Mouse (Mus musculus) midbrain, embryonic 11.5 days (tissue): ENCODE data around the gene Emilin3. TPM values are rescaled to one million over a fixed set of nuclear protein-coding genes. Genes with fewer than 3 reads are reported as not detected.
A peak's percentile ranks its signal among the peaks of the same experiment; 100 is the strongest.

Experiments used
- ATAC-seq: fragments of 200-750 bp; cut with Nextera tagmentation; 2 replicates; pipeline ENCODE4 v1.8.0; 2017; ENCODE audit warnings: moderate TSS enrichment, moderate library complexity; ENCODE audit not compliant: low FRiP score
- DNase-seq: peaks from one replicate; pipeline ENCODE4 v3.0.0; 2015; ENCODE audit warnings: low spot score; ENCODE audit errors: missing footprints
- H3K27ac ChIP-seq: fragments of 300-500 bp; sonication (generic); 2 replicates; pipeline ENCODE4 v1.5.1; 2014; ENCODE audit warnings: low read depth, low read length
- H3K27me3 ChIP-seq: fragments of 300-500 bp; sonication (generic); 2 replicates; pipeline ENCODE4 v1.6.1; 2014; ENCODE audit warnings: mild to moderate bottlenecking, low read length, moderate library complexity, mixed read lengths; ENCODE audit not compliant: control insufficient read depth, insufficient read depth
- H3K36me3 ChIP-seq: fragments of 300-500 bp; sonication (generic); 2 replicates; pipeline ENCODE4 v1.6.1; 2014; ENCODE audit warnings: mild to moderate bottlenecking, low read length, moderate library complexity, mixed read lengths; ENCODE audit not compliant: control insufficient read depth, insufficient read depth
- H3K4me1 ChIP-seq: fragments of 300-500 bp; sonication (generic); 2 replicates; pipeline ENCODE4 v1.6.1; 2014; ENCODE audit warnings: low read length; ENCODE audit not compliant: control insufficient read depth, insufficient read depth
- H3K4me2 ChIP-seq: fragments of 300-500 bp; sonication (generic); 2 replicates; pipeline ENCODE4 v1.6.1; 2014; ENCODE audit warnings: mild to moderate bottlenecking, moderate library complexity
- H3K4me3 ChIP-seq: fragments of 300-500 bp; sonication (generic); 2 replicates; pipeline ENCODE4 v1.5.1; 2014; ENCODE audit warnings: low read depth, low read length
- H3K9ac ChIP-seq: fragments of 300-500 bp; sonication (generic); 2 replicates; pipeline ENCODE4 v1.6.1; 2014; ENCODE audit warnings: low read length
- H3K9me3 ChIP-seq: fragments of 300-500 bp; sonication (generic); 2 replicates; pipeline ENCODE4 v1.6.1; 2016; ENCODE audit warnings: low read length; ENCODE audit not compliant: control insufficient read depth
- WGBS: fragments of 180-500 bp; shearing (Covaris S2); extraction: QIAGEN DNeasy Blood & Tissue Kit; methylation state at CpG from one replicate; pipeline ENCODE4 v1.1.7; 2014; 5-methylcytosine and 5-hydroxymethylcytosine counted together
- polyA plus RNA-seq: library from polyadenylated mRNA; unstranded; fragments of >200 nt; fragmentation: Nextera tagmentation; extraction: Ambion mirVana; gene quantifications from 2 replicates; pipeline ENCODE4 v1.2.1, GENCODE M21; 2014

Gene Emilin3
- polyA plus RNA-seq, 1 experiment from 2014 or later, result 2.9 TPM

DNA sequence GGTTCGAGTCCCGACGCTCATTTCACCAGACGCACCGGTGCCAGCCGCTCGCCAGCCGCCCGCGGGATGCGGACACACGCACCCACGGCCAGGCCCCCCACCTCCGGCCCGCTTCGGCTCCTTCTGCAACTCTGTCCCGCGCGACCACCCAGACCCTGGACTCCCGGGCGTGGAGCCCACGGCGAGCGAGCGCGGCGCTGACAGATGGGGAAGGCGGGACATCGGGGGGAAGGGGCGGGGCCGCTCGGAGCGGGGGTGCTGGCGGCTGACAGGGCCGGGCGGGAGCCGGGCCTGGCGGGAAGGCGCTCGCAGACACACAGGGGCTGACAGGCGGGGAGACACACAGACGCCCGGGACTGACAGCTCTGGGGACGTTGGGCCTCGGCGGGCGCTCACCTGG lies 39.7 kb downstream of the Emilin3 start:
- Histone ChIP-seq H3K9ac (peak overlapping the region; percentile 89), H3K9me3 (no peaks in the 10 kb centered on the region), H3K4me3 (peak overlapping the region; percentile 76), H3K36me3 (no peaks in the 10 kb centered on the region), H3K4me2 (peak overlapping the region; percentile 70), H3K27me3 (no peaks in the 10 kb centered on the region), H3K4me1 (peaks cover 6% of the 10 kb centered on the region; the same call in 1 of the 2 replicates), H3K27ac (peak overlapping the region; percentile 93)
- ATAC-seq (peak; percentile 90), DNase-seq (peak; percentile 93)
- under 1% methylated on average over 47 of the region's 47 CpGs for WGBS

DNA sequence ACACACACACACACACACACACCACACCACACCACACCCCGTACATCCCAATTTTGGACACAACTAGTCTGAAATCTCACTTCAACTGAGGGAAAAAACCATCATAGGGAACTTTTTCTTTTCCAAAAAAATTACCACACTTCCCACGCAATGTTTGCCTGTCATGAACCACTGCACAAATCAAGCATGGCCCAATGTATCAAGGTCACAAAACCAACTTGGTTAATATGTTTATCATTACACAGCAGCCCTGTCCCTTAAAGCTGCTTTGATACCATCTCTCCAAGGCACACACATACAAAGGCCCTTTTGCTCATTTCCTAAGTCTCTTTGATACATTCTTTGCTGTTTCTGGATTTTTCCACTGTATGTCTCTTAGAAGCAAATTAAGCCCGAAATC lies 40.8 kb downstream of the Emilin3 start:
- no peak overlapping the region for H3K4me3 ChIP-seq
- peaks cover 6% of the 10 kb centered on the region; the same call in 1 of the 2 replicates for H3K4me1 ChIP-seq
- H3K27me3 ChIP-seq, result no peaks in the 10 kb centered on the region
- no peaks in the 10 kb centered on the region for H3K36me3 ChIP-seq
- WGBS, result 94% methylated on average over 3 of the region's 3 CpGs
- no peaks in the 10 kb centered on the region for H3K9me3 ChIP-seq
- no peak overlapping the region for H3K4me2 ChIP-seq
- no peak overlapping the region for H3K27ac ChIP-seq
- H3K9ac ChIP-seq, result no peak overlapping the region
- ATAC-seq, result no peak
- no peak for DNase-seq

DNA sequence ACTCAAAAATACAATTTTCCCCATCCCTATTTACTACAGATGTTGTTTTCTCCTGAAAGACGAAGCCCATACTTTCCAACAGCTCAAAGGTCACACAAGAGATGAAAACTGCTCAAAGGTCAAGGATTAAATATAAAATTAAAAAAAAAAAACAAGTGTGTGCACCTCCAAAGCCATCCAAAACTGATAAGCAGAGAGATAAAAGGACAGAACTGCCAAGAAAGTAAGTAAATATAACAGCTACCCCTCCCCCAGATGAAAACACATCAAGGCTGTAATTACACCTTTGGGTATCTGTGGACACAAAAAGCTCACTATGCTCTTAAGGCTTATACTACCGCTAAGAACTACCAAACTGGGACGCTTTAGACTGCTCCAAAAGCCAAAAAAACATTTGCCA lies 42.7 kb downstream of the Emilin3 start:
- Histone ChIP-seq H3K9ac (no peak overlapping the region), H3K27ac (no peak overlapping the region), H3K4me2 (no peak overlapping the region), H3K36me3 (no peaks in the 10 kb centered on the region), H3K9me3 (no peaks in the 10 kb centered on the region), H3K4me1 (peaks cover 6% of the 10 kb centered on the region; the same call in 1 of the 2 replicates), H3K4me3 (no peak overlapping the region), H3K27me3 (no peaks in the 10 kb centered on the region)
- ATAC-seq (no peak), DNase-seq (no peak)
- WGBS, result 80% methylated on average over 3 of the region's 3 CpGs

DNA sequence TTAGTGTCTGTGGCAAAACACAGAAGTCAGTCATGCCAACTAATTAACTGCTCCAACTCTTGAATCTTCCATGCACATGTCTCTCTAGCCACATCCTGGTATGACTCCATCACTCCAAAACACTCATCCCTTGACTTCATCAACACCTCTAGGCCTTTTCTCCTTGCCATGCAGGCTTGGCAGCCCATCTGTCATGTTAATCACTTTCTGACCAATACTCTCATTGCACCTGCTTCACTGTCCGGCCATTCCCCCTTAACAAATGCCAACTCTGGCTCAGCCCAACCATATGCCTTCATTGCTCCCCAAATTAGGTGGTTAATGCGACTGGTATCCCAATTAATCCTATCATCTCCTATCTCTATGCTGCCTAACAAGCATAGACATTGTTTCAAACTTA lies 46.9 kb downstream of the Emilin3 start:
- Histone ChIP-seq H3K4me2 (no peak overlapping the region), H3K36me3 (no peaks in the 10 kb centered on the region), H3K9ac (no peak overlapping the region), H3K4me1 (no peaks in the 10 kb centered on the region), H3K9me3 (no peaks in the 10 kb centered on the region), H3K4me3 (no peak overlapping the region), H3K27ac (no peak overlapping the region), H3K27me3 (no peaks in the 10 kb centered on the region)
- no peak for ATAC-seq
- no peak for DNase-seq
- 78% methylated on average over 2 of the region's 2 CpGs for WGBS

DNA sequence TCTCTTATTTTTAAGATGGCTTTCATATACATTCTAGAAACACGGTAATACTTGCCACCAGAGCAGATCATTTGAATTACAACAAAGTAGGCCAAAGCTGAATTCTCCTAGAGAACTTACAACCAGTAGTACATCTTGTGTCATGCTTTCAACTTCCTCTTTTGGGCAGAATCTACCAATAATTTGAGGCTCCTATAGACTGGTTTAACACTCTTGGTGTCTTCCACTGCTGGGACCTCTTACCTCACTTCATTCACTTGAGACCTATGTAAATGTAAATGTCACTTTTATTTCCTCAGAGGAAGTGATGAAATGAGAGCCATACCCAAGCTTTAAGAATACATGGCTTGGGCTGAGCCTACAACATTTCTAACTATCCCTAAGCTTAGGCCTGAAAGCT lies 48.0 kb downstream of the Emilin3 start:
- 90% methylated on average over 1 of the region's 1 CpGs for WGBS
- H3K4me1 ChIP-seq, result no peaks in the 10 kb centered on the region

DNA sequence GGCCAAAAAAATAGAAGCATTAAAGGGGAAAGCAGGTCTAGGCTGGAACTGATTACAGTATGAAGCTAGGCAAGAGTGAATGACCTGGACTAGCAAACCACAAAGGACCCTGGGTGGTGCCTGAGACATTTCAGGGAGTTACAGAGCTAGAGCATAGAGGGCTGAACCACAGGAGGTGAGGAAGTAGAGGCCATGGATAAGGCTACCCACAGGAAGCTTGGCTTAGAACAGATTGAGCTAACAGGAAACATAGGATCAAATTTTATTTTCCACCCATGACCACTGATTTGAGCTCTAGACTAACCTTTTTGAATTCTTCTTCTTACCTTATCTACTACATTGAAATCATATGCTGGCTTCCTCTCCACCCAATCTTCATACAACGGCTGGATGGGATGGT lies 51.8 kb downstream of the Emilin3 start:
- 94% methylated on average over 1 of the region's 1 CpGs for WGBS
- ATAC-seq (no peak), DNase-seq (no peak)
- no peak overlapping the region for H3K4me2 ChIP-seq
- no peaks in the 10 kb centered on the region for H3K9me3 ChIP-seq
- no peaks in the 10 kb centered on the region for H3K4me1 ChIP-seq
- H3K4me3 ChIP-seq, result no peak overlapping the region
- no peaks in the 10 kb centered on the region for H3K36me3 ChIP-seq
- no peak overlapping the region for H3K9ac ChIP-seq
- H3K27ac ChIP-seq, result no peak overlapping the region
- no peaks in the 10 kb centered on the region for H3K27me3 ChIP-seq

More for the DNA sequence above, 48.0 kb downstream of the Emilin3 start:
- Histone ChIP-seq H3K27ac (no peak overlapping the region), H3K9me3 (no peaks in the 10 kb centered on the region), H3K9ac (no peak overlapping the region), H3K4me2 (no peak overlapping the region), H3K27me3 (no peaks in the 10 kb centered on the region), H3K4me3 (no peak overlapping the region), H3K36me3 (no peaks in the 10 kb centered on the region)
- no peak for ATAC-seq
- DNase-seq, result no peak

Other genes with a start within 250 kb of the Emilin3 start
- 64.0 and 65.3 TPM in 2 replicates for gene Plcg1, start 181.0 kb downstream of the Emilin3 start, polyA plus RNA-seq
- gene Zhx3, start 39.3 kb downstream of the Emilin3 start, polyA plus RNA-seq, result 7.8 and 8.9 TPM in 2 replicates
- 0.10 and 0.21 TPM in 2 replicates for gene Lpin3, start 31.7 kb downstream of the Emilin3 start, polyA plus RNA-seq
- gene Chd6, start 196.7 kb upstream of the Emilin3 start, polyA plus RNA-seq, result 34.4 and 38.0 TPM in 2 replicates